Mouse (Mus musculus) MEL (cell line): ENCODE results near the gene Cdh4. TPM values are rescaled to one million over a fixed set of nuclear protein-coding genes. Genes with fewer than 3 reads are reported as not detected.

Experiments used
- DNase-seq: peaks from one replicate; pipeline ENCODE4 v3.0.0; 2011; ENCODE audit warnings: low read depth, low spot score
- H3K27ac ChIP-seq: 2 replicates; pipeline ENCODE4 v1.5.1; 2012; ENCODE audit warnings: low read depth, mild to moderate bottlenecking, control low read depth, low read length, moderate library complexity; ENCODE audit not compliant: control insufficient read depth
- H3K27me3 ChIP-seq, 2 experiments: fragments of 150-350 bp in 1 of 2; sonication (generic) in 1 of 2; 2 replicates each; pipeline ENCODE4 v1.6.1; 2012; ENCODE audit warnings: low read length in 2 of 2, mild to moderate bottlenecking in 2 of 2, improper control_type of control experiment in 1 of 2, moderate library complexity in 1 of 2; ENCODE audit not compliant: insufficient read depth in 2 of 2, control insufficient read depth in 1 of 2
- H3K36me3 ChIP-seq, 2 experiments: 2 replicates each; pipeline ENCODE4 v1.6.1; 2012 to 2014; ENCODE audit warnings: low read length in 2 of 2, improper control_type of control experiment in 1 of 2, inconsistent platforms in 1 of 2, mild to moderate bottlenecking in 1 of 2; ENCODE audit not compliant: insufficient read depth in 2 of 2, control insufficient read depth in 1 of 2
- H3K4me1 ChIP-seq, 2 experiments: fragments of 150-350 bp in 1 of 2; sonication (generic) in 1 of 2; 2 replicates each; pipeline ENCODE4 v1.6.1; 2012; ENCODE audit warnings: low read length in 2 of 2, improper control_type of control experiment in 1 of 2, mild to moderate bottlenecking in 1 of 2; ENCODE audit not compliant: insufficient read depth in 2 of 2, control insufficient read depth in 1 of 2
- H3K4me3 ChIP-seq, 2 experiments: fragments of 150-350 bp in 1 of 2; sonication (generic) in 1 of 2; 2 replicates each; pipeline ENCODE4 v1.5.1; 2012; ENCODE audit warnings: low read depth in 2 of 2, low read length in 2 of 2, mild to moderate bottlenecking in 2 of 2, moderate library complexity in 2 of 2, control low read depth in 1 of 2, improper control_type of control experiment in 1 of 2; ENCODE audit not compliant: control insufficient read depth in 1 of 2, insufficient read depth in 1 of 2
- H3K79me2 ChIP-seq: 2 replicates; pipeline ENCODE4 v1.6.1; 2012; ENCODE audit warnings: mild to moderate bottlenecking, low read length, moderate library complexity; ENCODE audit not compliant: control insufficient read depth, poor library complexity, insufficient read depth
- H3K9ac ChIP-seq: 2 replicates; pipeline ENCODE4 v1.6.1; 2012; ENCODE audit warnings: low read depth, mild to moderate bottlenecking, control low read depth, low read length, moderate library complexity; ENCODE audit not compliant: control insufficient read depth, poor library complexity, severe bottlenecking
- H3K9me3 ChIP-seq: fragments of 150-350 bp; sonication (generic); replicated peaks from 2 replicates; pipeline ENCODE4 v1.6.1; 2012; ENCODE audit warnings: mild to moderate bottlenecking, low read length, improper control_type of control experiment, moderate library complexity; ENCODE audit not compliant: insufficient read depth
- BHLHE40 ChIP-seq: IDR thresholded peaks from 2 replicates; pipeline ENCODE4 v1.6.1; 2012; ENCODE audit warnings: low read depth, mild to moderate bottlenecking, inconsistent platforms, low read length, improper control_type of control experiment, borderline replicate concordance
- E2F4 ChIP-seq: IDR thresholded peaks from 2 replicates; pipeline ENCODE4 v1.6.1; 2011; ENCODE audit warnings: low read depth, low read length, improper control_type of control experiment, borderline replicate concordance
- ELF1 ChIP-seq: IDR thresholded peaks from 2 replicates; pipeline ENCODE4 v1.6.1; 2014; ENCODE audit warnings: low read depth, mild to moderate bottlenecking, inconsistent platforms, low read length, improper control_type of control experiment, moderate library complexity
- ETS1 ChIP-seq: IDR thresholded peaks from 2 replicates; pipeline ENCODE4 v1.6.1; 2012; ENCODE audit warnings: low read depth, mild to moderate bottlenecking, inconsistent platforms, low read length, improper control_type of control experiment, moderate library complexity
- GATA1 ChIP-seq: IDR thresholded peaks from 2 replicates; pipeline ENCODE4 v1.6.1; 2011; ENCODE audit warnings: low read depth, low read length, improper control_type of control experiment
- JUND ChIP-seq: IDR thresholded peaks from 2 replicates; pipeline ENCODE4 v1.6.1; 2011; ENCODE audit warnings: low read depth, mild to moderate bottlenecking, improper control_type of control experiment, low read length
- KAT2A ChIP-seq: conservative IDR thresholded peaks from 2 replicates; pipeline ENCODE4 v1.6.1; 2012; ENCODE audit warnings: low read depth, low read length, improper control_type of control experiment, inconsistent platforms
- MAFK ChIP-seq: IDR thresholded peaks from 2 replicates; pipeline ENCODE4 v1.6.1; 2011; ENCODE audit warnings: low read depth, mild to moderate bottlenecking, low read length, improper control_type of control experiment, borderline replicate concordance
- MAZ ChIP-seq: IDR thresholded peaks from 2 replicates; pipeline ENCODE4 v1.6.1; 2012; ENCODE audit warnings: low read depth, mild to moderate bottlenecking, inconsistent platforms, low read length, improper control_type of control experiment
- MEF2A ChIP-seq: IDR thresholded peaks from 2 replicates; pipeline ENCODE4 v1.6.1; 2014; ENCODE audit warnings: low read depth, mild to moderate bottlenecking, inconsistent platforms, low read length, improper control_type of control experiment; ENCODE audit not compliant: poor library complexity, insufficient replicate concordance, severe bottlenecking; ENCODE audit errors: extremely low read depth
- MXI1 ChIP-seq: IDR thresholded peaks from 2 replicates; pipeline ENCODE4 v1.6.1; 2011; ENCODE audit warnings: mild to moderate bottlenecking, low read depth, low read length, improper control_type of control experiment
- NELFE ChIP-seq: IDR thresholded peaks from 2 replicates; pipeline ENCODE4 v1.6.1; 2011; ENCODE audit warnings: low read depth, low read length, improper control_type of control experiment
- POLR2AphosphoS2 ChIP-seq: IDR thresholded peaks from 2 replicates; pipeline ENCODE4 v1.6.1; 2011; ENCODE audit warnings: low read length, improper control_type of control experiment
- RAD21 ChIP-seq: IDR thresholded peaks from 2 replicates; pipeline ENCODE4 v1.6.1; 2011; ENCODE audit warnings: mild to moderate bottlenecking, low read depth, low read length, improper control_type of control experiment
- SIN3A ChIP-seq: IDR thresholded peaks from 2 replicates; pipeline ENCODE4 v1.6.1; 2012; ENCODE audit warnings: low read length, improper control_type of control experiment, inconsistent platforms
- TBP ChIP-seq: IDR thresholded peaks from 2 replicates; pipeline ENCODE4 v1.8.0; 2011; ENCODE audit warnings: low read depth, low read length, improper control_type of control experiment
- USF2 ChIP-seq, 2 experiments: IDR thresholded peaks; 2 replicates each; pipeline ENCODE4 v1.6.1; 2011 to 2012; ENCODE audit warnings: improper control_type of control experiment in 2 of 2, low read length in 2 of 2, borderline replicate concordance in 1 of 2, inconsistent platforms in 1 of 2, low read depth in 1 of 2, mild to moderate bottlenecking in 1 of 2; ENCODE audit not compliant: insufficient read depth in 1 of 2
- ZC3H11A ChIP-seq: IDR thresholded peaks from 2 replicates; pipeline ENCODE4 v1.6.1; 2012; ENCODE audit warnings: low read depth, mild to moderate bottlenecking, inconsistent platforms, low read length, improper control_type of control experiment
- ZKSCAN1 ChIP-seq: IDR thresholded peaks from 2 replicates; pipeline ENCODE4 v1.6.1; 2012; ENCODE audit warnings: low read depth, mild to moderate bottlenecking, inconsistent platforms, low read length, improper control_type of control experiment, moderate library complexity
- polyA plus RNA-seq, 2 experiments: library from polyadenylated mRNA; stranded (reverse) in 1 of 2; unstranded in 1 of 2; fragments of >175 nt in 1 of 2; fragments of >200 nt in 1 of 2; gene quantifications; 2 replicates each; pipeline versions ENCODE4 v1.2.1 to v1.2.4; 2012; ENCODE audit warnings: low replicate concordance in 2 of 2, low read depth in 1 of 2; ENCODE audit not compliant: insufficient read length in 2 of 2, insufficient read depth in 1 of 2, missing spikeins in 1 of 2
- total RNA-seq: library from RNA; depleted of rRNA; stranded (reverse); fragments of 300-350 nt; gene quantifications from 2 replicates; pipeline ENCODE4 v1.2.3, GENCODE M21; 2012; rRNA removed

Gene Cdh4
- total RNA-seq (not detected in 2 replicates), polyA plus RNA-seq (not detected)

DNA sequence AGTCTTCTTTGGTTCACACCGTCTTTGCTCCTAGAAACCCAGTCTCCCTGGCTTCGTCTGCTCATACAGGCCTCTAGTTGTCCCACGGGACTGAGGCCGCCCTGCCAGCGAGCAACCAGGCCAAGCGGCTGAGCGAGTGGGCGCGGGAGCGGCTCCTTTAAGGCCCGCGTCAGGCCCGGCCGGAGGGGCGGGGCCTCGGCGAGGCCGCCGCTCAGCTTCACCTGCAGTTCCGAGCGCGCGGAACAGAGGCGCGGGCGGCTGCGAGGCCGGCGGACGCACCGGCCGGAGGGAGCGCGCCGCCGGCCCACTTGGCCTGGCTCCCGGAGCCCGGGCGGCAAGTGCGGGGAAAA, at the start of gene Cdh4:
Cdh4 (plus strand) TSS at position 241 of the 350 bp plus-strand sequence.
- no peaks in the 10 kb centered on the region for H3K4me1 ChIP-seq
- H3K27me3 ChIP-seq: no peaks in the 10 kb centered on the region
- H3K27ac ChIP-seq: no peak within 1 kb of the TSS
- no peaks in the 10 kb centered on the region for H3K79me2 ChIP-seq
- no peak within 1 kb of the TSS for H3K9ac ChIP-seq
- H3K36me3 ChIP-seq: no peaks in the 10 kb centered on the region
- DNase-seq: no peak
- H3K9me3 ChIP-seq: no peaks in the 10 kb centered on the region
- TF ChIP-seq ETS1: no peak
- TF ChIP-seq ZC3H11A: no peak
- no peak for TF ChIP-seq ELF1
- TF ChIP-seq MAFK: no peak
- H3K4me3 ChIP-seq: no peak within 1 kb of the TSS

DNA sequence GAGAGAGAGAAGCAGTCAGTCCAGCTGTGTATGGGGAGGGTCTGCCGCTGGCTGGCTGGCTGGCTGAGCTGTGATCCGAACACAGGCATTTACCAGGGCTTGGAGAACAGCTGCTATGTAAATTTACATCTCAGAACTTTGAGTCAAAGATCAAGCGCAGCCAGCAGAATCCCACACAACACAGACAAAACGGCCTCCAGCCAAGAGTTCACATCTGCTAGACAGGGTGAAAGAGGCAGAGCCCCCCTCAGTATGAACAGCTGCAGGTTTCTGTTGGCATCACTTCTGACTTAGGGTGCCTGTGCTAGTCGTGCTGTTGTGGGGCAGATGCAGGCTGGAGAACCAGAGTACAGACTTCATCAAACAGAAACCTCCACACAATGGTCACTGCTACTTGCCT, 46.8 kb upstream of the Cdh4 start:
- no peak for DNase-seq
- H3K9ac ChIP-seq: no peak overlapping the region
- no peak overlapping the region for H3K27ac ChIP-seq
- H3K79me2 ChIP-seq: no peaks in the 10 kb centered on the region
- no peaks in the 10 kb centered on the region for H3K4me1 ChIP-seq
- no peak overlapping the region for H3K4me3 ChIP-seq
- H3K9me3 ChIP-seq: no peaks in the 10 kb centered on the region
- H3K36me3 ChIP-seq: no peaks in the 10 kb centered on the region
- H3K27me3 ChIP-seq: no peaks in the 10 kb centered on the region
- TF ChIP-seq KAT2A: no peak
- TF ChIP-seq POLR2AphosphoS2: no peak
- TF ChIP-seq MAZ: no peak
- TF ChIP-seq ETS1: no peak
- no peak for TF ChIP-seq MXI1
- TF ChIP-seq USF2 (IDR thresholded peaks at IDR 0.05; ENCODE audit: borderline replicate concordance in 1 of 2, insufficient read depth in 1 of 2, low read depth in 1 of 2, low read length in 2 of 2): no peak
- TF ChIP-seq ZKSCAN1: no peak
- no peak for TF ChIP-seq BHLHE40
- no peak for TF ChIP-seq SIN3A
- no peak for TF ChIP-seq GATA1
- TF ChIP-seq MEF2A: no peak
- TF ChIP-seq RAD21: no peak
- TF ChIP-seq TBP: no peak
- no peak for TF ChIP-seq NELFE
- no peak for TF ChIP-seq ELF1
- TF ChIP-seq E2F4: no peak
- TF ChIP-seq JUND: no peak
